Mouse (Mus musculus): ENCODE results near the gene Gstk1. TPM values are rescaled to one million over a fixed set of nuclear protein-coding genes. Genes with fewer than 3 reads are reported as not detected.

The Gstk1 gene
- 22.6 and 25.6 TPM in 2 replicates for polyA plus RNA-seq (2015; fragmentation: Nextera tagmentation; extraction: Ambion mirVana)

DNA sequence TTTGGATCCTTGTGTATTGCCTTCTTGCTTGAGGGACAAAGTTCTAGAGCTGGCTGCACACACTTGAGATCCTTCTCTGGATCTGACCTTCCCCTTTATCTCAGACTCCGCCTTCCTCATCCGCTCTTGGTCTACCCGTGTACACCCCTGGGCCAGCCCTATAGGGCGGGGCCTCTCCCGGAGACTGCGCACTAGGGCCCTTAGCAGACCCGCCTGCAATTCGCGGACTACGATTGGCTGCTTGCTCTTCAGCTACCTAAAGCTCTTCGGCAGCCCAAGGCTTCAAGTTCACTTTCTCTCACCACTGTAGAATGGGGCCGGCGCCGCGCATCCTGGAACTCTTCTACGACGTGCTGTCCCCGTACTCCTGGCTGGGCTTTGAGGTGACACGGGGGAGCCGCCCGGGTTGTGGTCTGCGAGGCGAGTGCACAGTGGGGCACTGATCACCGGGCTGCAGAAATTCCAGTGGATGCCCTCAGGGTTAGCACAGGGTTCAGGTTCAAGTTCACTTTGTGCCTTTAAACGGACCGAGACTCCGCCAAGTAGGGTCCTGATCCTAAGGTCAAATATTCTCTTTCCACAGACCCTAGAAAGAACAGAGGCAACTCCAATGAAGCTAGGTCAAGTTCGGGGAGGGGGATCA lies at the start of gene Gstk1:
Gene Gstk1 (plus strand): TSS at position 225 of the 643 bp plus-strand sequence.
- peaks cover 7% of the 10 kb centered on the region for H3K4me1 ChIP-seq
- H3K9me3 ChIP-seq = no peaks in the 10 kb centered on the region
- no peak within 1 kb of the TSS for H3K27ac ChIP-seq
- WGBS = 2% methylated on average over 28 of the region's 28 CpGs
- H3K4me2 ChIP-seq (replicated peaks) = peak within 1 kb of the TSS; percentile 76
- no peaks in the 10 kb centered on the region for H3K36me3 ChIP-seq
- peak; percentile 99 for ATAC-seq (ENCODE audit: low FRiP score, low read depth)
- H3K4me3 ChIP-seq = peak within 1 kb of the TSS; percentile 52
- peaks cover 16% of the 10 kb centered on the region for H3K27me3 ChIP-seq
- H3K9ac ChIP-seq = peak within 1 kb of the TSS; percentile 71

DNA sequence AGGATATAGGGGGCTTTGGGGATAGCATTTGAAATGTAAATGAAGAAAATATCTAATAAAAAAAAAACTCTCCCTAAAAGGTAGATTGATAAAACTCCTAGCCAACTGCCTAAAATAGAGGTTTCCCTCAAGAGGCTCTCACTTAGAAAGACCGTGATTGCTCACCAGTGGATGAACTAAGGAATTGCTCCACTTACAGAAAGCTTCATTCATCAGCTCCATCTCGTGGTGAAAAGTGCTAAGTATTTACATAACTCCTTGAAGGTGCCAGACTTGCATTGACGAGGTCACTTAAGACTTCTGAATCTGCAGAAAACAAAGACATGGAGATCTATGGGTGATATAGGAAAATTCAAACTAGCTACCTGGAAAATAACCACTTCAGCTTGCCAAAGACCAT lies 48.0 kb upstream of the Gstk1 start:
- Histone ChIP-seq H3K27ac (no peak overlapping the region), H3K9me3 (no peaks in the 10 kb centered on the region), H3K27me3 (no peaks in the 10 kb centered on the region), H3K9ac (no peak overlapping the region), H3K36me3 (no peaks in the 10 kb centered on the region), H3K4me2 (replicated peaks) (no peak overlapping the region), H3K4me1 (no peaks in the 10 kb centered on the region), H3K4me3 (no peak overlapping the region)
- 37% methylated on average over 3 of the region's 3 CpGs for WGBS
- no peak for ATAC-seq (ENCODE audit: low FRiP score, low read depth)

DNA sequence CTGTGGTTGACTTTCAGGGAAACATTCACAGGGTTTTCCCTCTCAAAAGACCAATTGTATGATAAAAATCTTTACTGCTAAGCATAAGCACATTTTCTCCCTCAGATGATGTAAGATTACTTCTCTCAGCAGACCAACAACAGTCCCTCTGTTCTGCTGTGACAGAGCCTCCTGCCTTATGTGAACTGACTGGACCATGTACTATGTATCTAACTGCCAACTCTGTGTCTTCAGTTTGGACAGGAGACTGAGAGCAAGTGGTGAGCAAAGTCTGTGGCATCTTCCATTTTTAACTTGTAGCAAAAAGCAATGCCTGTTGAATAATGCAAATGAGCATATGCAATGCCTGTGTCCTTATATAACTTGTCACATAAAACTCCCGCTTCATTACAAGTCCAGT lies 46.2 kb upstream of the Gstk1 start:
- WGBS = 68% methylated on average over 1 of the region's 1 CpGs
- Histone ChIP-seq H3K4me1 (no peaks in the 10 kb centered on the region), H3K9ac (no peak overlapping the region)

DNA sequence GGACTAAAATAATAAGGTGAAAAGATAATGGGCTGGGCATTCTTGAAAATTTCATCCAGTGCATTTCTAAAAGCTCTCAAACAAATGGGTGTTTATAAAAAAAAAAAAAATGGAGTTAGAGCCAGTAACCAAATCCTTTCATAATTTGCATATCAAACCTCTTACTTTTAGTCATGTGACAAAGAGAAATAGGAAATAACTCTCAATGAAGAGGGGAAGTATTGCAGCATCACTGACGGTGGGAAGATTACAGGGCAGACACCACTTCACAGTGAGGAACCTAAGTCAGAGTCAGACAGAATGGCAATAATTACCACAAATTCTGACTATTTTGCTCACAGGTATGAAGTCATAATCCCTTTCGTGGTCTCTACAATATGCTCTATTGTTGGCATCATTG lies 30.7 kb upstream of the Gstk1 start, which contains the start of gene Tas2r144:
Gene Tas2r144 (plus strand): TSS at position 301 of the 400 bp plus-strand sequence.
- Histone ChIP-seq H3K4me3 (no peak within 1 kb of the TSS), H3K27me3 (no peaks in the 10 kb centered on the region), H3K4me1 (no peaks in the 10 kb centered on the region), H3K4me2 (replicated peaks) (no peak within 1 kb of the TSS), H3K9ac (no peak within 1 kb of the TSS), H3K36me3 (no peaks in the 10 kb centered on the region), H3K27ac (no peak within 1 kb of the TSS), H3K9me3 (no peaks in the 10 kb centered on the region)
- no peak for ATAC-seq (ENCODE audit: low FRiP score, low read depth)
- WGBS = 86% methylated on average over 2 of the region's 2 CpGs

More for the DNA sequence above, 46.2 kb upstream of the Gstk1 start:
- Histone ChIP-seq H3K36me3 (no peaks in the 10 kb centered on the region), H3K9me3 (no peaks in the 10 kb centered on the region), H3K27me3 (no peaks in the 10 kb centered on the region), H3K4me2 (replicated peaks) (no peak overlapping the region), H3K27ac (no peak overlapping the region), H3K4me3 (no peak overlapping the region)
- no peak for ATAC-seq (ENCODE audit: low FRiP score, low read depth)

DNA sequence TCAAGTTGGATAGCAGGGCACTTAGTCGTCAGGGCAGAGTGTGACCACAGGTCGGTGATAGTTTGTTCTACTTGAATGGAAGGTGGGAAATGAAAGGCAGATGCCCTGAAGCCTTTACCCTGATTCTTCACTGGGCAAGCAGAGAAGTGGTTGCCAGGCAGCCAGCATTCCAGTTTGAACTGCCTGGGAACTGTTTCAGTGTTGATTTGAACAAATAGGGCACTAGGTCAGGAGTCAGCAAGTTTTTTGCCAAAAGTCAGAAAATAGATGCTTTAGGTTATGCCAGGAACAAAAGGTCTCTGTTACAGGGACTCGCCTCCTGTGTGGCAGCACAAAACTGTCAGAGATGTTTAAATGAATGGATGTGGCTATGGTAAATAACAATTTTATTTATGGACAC lies 23.4 kb upstream of the Gstk1 start:
- 76% methylated on average over 3 of the region's 3 CpGs for WGBS
- Histone ChIP-seq H3K4me1 (no peaks in the 10 kb centered on the region), H3K36me3 (no peaks in the 10 kb centered on the region), H3K27me3 (no peaks in the 10 kb centered on the region), H3K9ac (no peak overlapping the region), H3K27ac (no peak overlapping the region), H3K4me2 (replicated peaks) (no peak overlapping the region), H3K4me3 (no peak overlapping the region), H3K9me3 (no peaks in the 10 kb centered on the region)
- no peak for ATAC-seq (ENCODE audit: low FRiP score, low read depth)

DNA sequence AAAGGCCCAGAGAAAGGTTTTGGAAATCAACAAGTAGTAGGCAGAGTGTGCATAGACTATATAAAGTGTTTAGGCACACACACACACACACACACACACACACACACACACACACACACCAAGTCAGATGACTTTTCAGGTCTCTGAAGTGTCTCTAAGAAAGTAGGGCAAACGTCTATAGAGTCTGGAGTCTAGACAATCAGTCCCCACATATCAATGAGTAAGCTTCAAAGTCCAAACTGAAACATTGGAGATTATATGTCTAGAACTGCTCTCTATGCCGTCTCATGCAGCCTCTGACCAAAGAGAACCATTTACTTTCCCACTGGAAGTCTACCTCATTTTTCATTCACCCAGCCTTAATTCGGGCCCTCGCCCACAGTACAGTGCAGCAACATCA lies 20.7 kb upstream of the Gstk1 start:
- H3K27ac ChIP-seq = no peak overlapping the region
- H3K27me3 ChIP-seq = no peaks in the 10 kb centered on the region
- H3K9ac ChIP-seq = no peak overlapping the region
- ATAC-seq (ENCODE audit: low FRiP score, low read depth) = no peak
- H3K4me1 ChIP-seq = no peaks in the 10 kb centered on the region
- 82% methylated on average over 4 of the region's 4 CpGs for WGBS
- H3K4me3 ChIP-seq = no peak overlapping the region
- no peak overlapping the region for H3K4me2 ChIP-seq (replicated peaks)
- no peaks in the 10 kb centered on the region for H3K9me3 ChIP-seq
- H3K36me3 ChIP-seq = no peaks in the 10 kb centered on the region

DNA sequence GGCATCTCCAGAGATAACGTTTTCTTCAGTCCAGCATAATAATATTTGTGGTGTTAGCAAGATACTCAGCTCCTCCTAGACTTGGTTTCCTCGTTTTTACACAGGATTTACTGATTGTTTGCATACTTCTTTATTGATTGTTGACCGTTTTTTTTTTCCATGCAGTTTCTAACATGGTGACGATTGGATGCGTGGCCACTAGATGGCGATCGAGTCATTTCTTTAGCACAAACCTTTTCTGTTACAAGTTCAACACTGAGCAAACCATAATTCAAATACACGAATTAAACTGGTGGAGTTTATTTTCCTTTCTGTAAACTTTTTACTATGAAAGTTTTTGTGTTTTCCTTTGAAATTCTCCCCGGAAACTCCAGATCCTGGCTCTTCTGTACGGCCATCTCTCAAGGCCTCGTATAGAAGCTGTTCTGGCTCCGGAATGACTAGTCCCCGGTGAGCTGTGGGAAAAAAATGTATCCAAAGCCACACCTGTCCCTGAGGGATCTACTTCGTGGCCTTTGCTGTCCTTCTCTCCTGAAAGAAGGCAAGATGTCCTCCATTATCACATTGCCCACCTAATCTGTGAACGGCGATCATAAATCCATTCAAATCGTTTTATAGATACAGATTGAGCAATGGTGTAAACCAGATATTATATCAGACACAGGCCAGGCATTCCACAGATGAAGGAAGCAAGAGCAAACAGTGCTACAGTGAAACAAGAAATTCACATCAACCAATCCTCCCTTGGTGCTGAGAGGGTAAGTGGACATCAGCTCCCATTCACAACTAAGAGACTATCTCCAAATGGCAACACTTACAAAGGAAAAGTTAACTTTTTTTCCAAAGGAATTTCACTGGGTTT lies 18.3 kb upstream of the Gstk1 start:
- ATAC-seq (ENCODE audit: low FRiP score, low read depth) = no peak
- WGBS = 32% methylated on average over 17 of the region's 17 CpGs

DNA sequence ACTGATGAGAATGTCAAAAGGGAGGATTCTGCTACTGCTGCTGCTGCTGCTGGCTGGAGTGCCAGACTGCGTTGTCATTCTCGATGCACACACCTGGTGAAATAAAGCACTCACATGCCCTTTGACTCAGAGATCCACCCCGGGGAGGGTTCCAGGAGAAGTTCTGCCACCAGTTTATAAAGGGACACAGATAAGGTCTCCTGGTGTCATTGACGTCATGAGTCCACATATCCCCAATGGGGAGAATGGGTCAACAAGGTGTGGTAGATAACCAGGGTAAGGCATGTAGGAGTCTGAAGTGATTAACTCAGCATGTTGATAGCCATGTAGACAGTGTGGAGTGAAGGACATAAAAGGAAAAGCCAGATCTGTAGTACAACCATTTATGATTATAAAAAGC lies 16.1 kb upstream of the Gstk1 start:
- Histone ChIP-seq H3K36me3 (no peaks in the 10 kb centered on the region), H3K4me3 (no peak overlapping the region), H3K4me2 (replicated peaks) (no peak overlapping the region), H3K27me3 (no peaks in the 10 kb centered on the region), H3K9ac (no peak overlapping the region), H3K27ac (no peak overlapping the region), H3K9me3 (no peaks in the 10 kb centered on the region), H3K4me1 (no peaks in the 10 kb centered on the region)
- WGBS = 71% methylated on average over 4 of the region's 4 CpGs
- ATAC-seq (ENCODE audit: low FRiP score, low read depth) = no peak

More for the DNA sequence above, 18.3 kb upstream of the Gstk1 start:
- Histone ChIP-seq H3K4me1 (no peaks in the 10 kb centered on the region), H3K4me3 (no peak overlapping the region), H3K4me2 (replicated peaks) (no peak overlapping the region), H3K9ac (no peak overlapping the region), H3K9me3 (no peaks in the 10 kb centered on the region), H3K27ac (no peak overlapping the region), H3K27me3 (no peaks in the 10 kb centered on the region), H3K36me3 (no peaks in the 10 kb centered on the region)

DNA sequence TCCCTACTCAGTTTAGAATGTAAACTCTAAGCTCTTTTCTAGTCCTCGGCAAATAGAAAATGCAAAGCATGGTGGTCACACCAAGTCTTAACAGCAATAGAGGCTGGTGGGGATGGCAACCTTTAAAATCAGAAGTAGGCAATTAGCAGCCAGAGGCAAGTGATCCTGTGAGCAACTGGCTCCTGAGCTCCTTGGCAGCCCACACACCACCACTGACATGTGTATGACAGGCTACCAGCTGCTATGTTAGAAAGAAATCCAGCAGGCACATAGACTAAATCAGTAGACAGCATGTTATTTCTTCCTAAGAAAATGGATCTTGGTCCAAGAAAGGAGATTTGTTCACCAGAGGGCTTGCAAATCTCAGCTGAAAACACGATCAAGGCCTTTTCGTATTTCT lies 14.5 kb upstream of the Gstk1 start:
- Histone ChIP-seq H3K4me2 (replicated peaks) (no peak overlapping the region), H3K4me3 (no peak overlapping the region), H3K4me1 (no peaks in the 10 kb centered on the region), H3K27me3 (no peaks in the 10 kb centered on the region), H3K9ac (no peak overlapping the region), H3K27ac (no peak overlapping the region), H3K36me3 (no peaks in the 10 kb centered on the region), H3K9me3 (no peaks in the 10 kb centered on the region)
- WGBS = 93% methylated on average over 3 of the region's 3 CpGs
- ATAC-seq (ENCODE audit: low FRiP score, low read depth) = no peak

DNA sequence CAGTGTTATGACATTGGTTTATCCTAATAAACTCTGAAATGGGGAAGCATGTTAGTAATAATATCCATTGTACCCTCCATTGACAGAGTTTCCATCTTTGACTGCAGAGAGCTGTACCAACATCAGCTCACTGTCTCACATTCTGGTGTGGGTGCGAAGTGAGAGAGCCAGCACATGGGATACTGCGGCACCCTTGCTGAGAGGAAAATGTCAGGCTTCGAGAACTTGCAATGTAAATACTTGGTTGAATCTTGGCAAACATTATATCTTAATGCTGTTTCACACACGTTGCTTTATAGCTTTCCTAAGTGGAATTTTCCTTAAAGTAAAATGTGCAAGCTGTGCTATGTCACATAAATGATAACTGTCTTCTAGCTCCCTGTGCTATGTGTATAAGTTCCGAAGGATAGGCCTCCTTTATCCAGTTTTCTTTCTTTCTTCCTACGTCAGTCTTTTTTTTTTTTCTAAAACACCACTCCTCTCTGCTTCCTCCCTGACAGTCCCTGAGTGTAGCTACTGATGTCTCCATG lies 8.4 kb upstream of the Gstk1 start:
- no peaks in the 10 kb centered on the region for H3K36me3 ChIP-seq
- no peaks in the 10 kb centered on the region for H3K9me3 ChIP-seq
- no peak for ATAC-seq (ENCODE audit: low FRiP score, low read depth)
- H3K27me3 ChIP-seq = no peaks in the 10 kb centered on the region
- H3K4me2 ChIP-seq (replicated peaks) = no peak overlapping the region
- H3K27ac ChIP-seq = no peak overlapping the region
- H3K4me1 ChIP-seq = no peaks in the 10 kb centered on the region
- WGBS = 72% methylated on average over 6 of the region's 6 CpGs
- no peak overlapping the region for H3K9ac ChIP-seq
- no peak overlapping the region for H3K4me3 ChIP-seq

DNA sequence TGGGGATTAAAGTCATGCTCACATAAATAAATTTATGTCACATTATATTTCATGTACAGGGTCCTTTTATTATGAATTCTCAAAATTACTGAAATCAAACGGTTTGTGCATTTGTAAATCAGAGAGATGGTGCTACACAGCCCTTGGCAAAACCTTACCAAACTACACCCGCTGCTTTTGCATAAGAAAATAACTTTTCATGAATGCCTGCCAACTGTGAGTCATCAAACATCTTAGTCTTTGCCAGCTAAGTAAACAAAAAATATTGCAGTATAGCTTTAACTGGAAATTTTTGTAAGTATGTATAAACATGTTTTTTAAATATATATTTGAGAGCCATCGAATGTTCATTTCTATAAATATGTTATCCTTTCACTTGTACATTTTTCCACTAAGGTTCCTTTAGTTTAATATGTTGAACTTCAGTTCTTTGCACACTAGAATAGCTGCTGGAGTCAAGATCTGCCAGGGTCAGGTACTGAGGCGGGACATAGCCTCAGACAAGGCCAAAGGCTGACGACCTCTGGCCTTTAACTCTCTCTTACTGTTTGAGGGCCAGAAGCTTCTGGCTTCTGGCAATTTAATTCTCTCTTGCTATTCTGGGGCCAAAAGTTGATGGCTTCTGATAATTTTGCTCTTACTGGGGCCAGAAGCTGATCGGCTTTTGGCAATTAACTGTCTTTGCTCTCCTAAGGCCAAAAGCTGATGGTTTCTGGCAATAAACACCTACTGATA lies 4.3 kb upstream of the Gstk1 start:
- no peaks in the 10 kb centered on the region for H3K36me3 ChIP-seq
- H3K9ac ChIP-seq = no peak overlapping the region
- no peak overlapping the region for H3K4me3 ChIP-seq
- H3K27me3 ChIP-seq = peaks cover 6% of the 10 kb centered on the region
- H3K4me1 ChIP-seq = peaks cover 6% of the 10 kb centered on the region
- no peaks in the 10 kb centered on the region for H3K9me3 ChIP-seq
- WGBS = 72% methylated on average over 6 of the region's 6 CpGs
- no peak overlapping the region for H3K27ac ChIP-seq
- no peak overlapping the region for H3K4me2 ChIP-seq (replicated peaks)
- no peak for ATAC-seq (ENCODE audit: low FRiP score, low read depth)

DNA sequence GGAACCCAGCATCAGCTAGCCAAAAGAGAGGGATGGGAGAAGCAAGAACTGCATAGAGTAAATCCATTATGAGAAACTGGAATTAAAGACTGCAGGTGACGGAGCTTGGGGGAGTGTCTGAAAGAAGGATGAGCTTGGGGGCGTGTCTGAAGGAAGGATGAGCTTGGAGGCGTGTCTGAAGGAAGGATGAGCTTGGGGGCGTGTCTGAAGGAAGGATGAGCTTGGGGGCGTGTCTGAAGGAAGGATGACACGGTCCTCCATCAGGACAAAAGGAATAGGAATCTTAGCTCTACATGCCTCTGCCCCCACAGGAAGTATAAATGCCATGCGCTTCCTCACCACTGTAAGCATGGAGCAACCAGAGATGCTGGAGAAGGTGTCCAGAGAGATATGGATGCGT lies 1.4 kb downstream of the Gstk1 start:
- Histone ChIP-seq H3K27me3 (peaks cover 16% of the 10 kb centered on the region), H3K9ac (no peak overlapping the region), H3K9me3 (no peaks in the 10 kb centered on the region), H3K36me3 (no peaks in the 10 kb centered on the region), H3K4me2 (replicated peaks) (peak overlapping the region; percentile 16; the same call in 1 of the 2 replicates), H3K4me1 (peaks cover 7% of the 10 kb centered on the region), H3K27ac (no peak overlapping the region), H3K4me3 (no peak overlapping the region)
- ATAC-seq (ENCODE audit: low FRiP score, low read depth) = no peak
- WGBS = 12% methylated on average over 8 of the region's 8 CpGs

Data from limb, embryonic 13.5 days (tissue).